Mouse (Mus musculus): Measurements from ENCODE around the gene Rftn1.

GRCm38 (mm10) chr17:50000580-50000979, 189.9 kb downstream of the Rftn1 start:
- TF ChIP-seq CTCF (IDR thresholded peaks at IDR 0.05) (no peak), POLR2A (IDR thresholded peaks at IDR 0.05; ENCODE audit: insufficient read depth, low read depth, low read length) (no peak)
